Mouse (Mus musculus): ENCODE results near the gene Ociad1.
"Not testable (repeated sequence)": the region's sequence is repeated elsewhere in the genome, so short reads cannot be mapped to it uniquely, and the experiment has no call there.

GRCm38 (mm10) chr5:73322684-73323083, 30.1 kb downstream of the Ociad1 start:
- TF ChIP-seq CTCF (IDR thresholded peaks at IDR 0.05; ENCODE audit: low read depth, low read length); POLR2A (IDR thresholded peaks at IDR 0.05; ENCODE audit: extremely low read depth, insufficient read depth, low read length): not testable (repeated sequence)

Data from liver, adult 2 months (tissue).